Mouse (Mus musculus) layer of hippocampus, adult 11-12 months (tissue): ENCODE results near the gene Gm10491.
"Not testable (repeated sequence)": the region's sequence is repeated elsewhere in the genome, so short reads cannot be mapped to it uniquely, and the experiment has no call there.

Source experiments
- DNase-seq: peaks from one replicate; pipeline ENCODE4 v3.0.0; 2022; ENCODE audit warnings: low spot score

Gene Gm10491

DNA sequence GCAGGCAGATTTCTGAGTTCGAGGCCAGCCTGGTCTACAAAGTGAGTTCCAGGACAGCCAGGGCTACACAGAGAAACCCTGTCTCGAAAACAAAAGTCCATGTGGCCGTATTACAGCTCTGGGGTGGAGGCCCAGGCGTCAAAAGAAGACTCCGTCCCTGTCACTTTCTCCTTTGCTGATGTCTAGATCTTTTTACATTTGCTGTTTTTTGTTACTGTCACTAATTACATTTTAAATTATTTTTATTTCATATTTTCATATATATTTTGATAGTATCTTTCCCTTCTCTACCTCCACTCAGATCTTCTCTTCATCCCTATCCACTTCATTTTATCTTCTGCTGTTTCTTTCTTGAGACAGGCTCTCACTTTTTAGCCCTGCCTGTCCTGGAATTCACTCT is at the start of gene Gm10491:
Gene Gm10491 (minus strand): TSS at position 101 of the 400 bp plus-strand sequence.
- DNase-seq = no peak

GRCm38 (mm10) chrX:7950091-7950490 is 42.5 kb upstream of the Gm10491 start:
- DNase-seq = no peak

DNA sequence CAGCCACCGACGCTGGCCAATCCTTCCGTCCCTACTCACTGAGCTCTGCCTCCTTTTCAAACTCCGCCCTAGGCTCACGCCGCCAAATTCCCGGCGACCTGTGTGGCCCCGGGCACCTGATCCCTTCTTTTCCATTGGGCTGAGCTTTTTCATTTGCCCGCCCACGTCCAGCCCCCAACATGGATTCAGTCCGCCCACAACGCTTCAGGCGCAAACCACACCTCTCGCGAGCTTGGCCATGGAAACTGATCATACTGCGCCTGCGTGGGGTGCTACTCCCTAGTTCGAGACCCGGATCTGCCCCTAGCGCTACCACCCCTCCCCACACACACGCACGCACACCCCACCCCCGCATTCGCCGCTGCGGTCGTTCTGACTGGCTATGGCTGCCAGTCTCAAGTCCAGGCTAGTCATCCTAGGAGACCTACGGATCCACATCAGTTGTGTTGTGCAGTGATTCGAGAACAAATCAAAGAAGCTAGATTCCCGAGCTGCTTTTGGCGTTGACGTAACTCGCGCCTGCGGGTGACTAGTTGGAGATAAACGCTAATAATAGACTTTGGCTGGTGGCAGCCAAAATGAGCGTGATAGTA is 40.4 kb upstream of the Gm10491 start:
- peak; percentile 95 for DNase-seq

DNA sequence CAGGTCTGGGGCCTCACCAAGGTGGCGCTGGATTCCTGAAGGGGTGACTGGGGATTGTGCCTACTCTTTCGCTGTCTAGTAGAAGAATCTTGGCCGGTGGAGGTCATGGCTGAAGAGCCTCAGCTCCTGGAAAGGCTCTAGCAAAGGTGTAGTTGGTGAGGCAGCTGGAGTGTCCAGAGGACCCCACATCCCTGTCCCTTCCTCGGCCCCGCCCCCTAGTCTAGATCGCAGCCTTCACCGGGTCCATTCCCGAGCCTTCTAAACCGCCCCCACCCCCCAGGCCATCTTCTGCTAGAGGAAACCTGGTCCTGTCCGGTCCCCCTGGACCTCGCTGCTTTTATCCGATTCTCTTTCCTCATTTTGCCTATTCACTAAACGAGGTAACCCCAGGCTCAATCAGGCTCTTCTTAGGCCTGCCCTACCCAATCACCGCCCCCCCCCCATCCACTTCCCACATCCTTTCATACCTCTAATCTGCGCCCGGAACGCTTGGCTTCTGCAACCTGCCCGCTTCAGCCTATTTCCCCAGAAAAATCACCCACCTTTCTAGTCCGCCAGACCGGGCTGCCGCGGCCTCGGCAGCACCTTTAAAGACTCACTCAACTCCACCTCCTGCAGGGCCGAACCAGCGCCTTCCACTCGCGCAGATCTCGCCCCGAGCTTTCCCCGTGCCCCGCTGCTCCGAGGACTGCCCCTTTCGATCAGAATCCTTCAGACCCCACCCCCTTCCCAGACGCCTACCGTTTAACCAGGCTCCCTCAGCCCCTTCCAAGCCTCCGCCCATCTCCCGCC is 39.7 kb upstream of the Gm10491 start, which contains the start of gene Hdac6:
Gene Hdac6 (minus strand): TSS at position 782 of the 792 bp plus-strand sequence.
- DNase-seq = no peak

DNA sequence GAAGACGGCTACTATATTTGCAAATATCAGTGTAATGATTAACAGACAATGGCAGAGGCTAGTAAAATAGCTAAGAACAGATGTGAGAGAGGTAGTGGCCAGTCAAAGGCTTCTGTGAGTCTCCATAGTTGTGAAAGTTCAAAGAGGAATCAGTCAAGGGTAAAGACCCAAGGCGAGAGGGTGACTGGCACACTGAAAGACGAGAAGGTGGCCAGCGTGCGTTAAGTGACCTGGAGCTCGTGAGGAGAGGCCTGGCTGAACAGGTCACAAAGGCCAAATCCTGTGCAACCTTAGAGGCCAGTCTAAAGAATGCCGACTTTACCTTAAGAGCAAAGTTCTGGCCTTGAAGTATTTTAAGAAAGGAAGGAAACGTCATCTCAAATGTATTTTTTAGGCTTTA is 38.0 kb upstream of the Gm10491 start:
- no peak for DNase-seq

- no peak for DNase-seq
Observed at GRCm38 (mm10) chrX:7937667-7938066, 30.0 kb upstream of the Gm10491 start.

DNA sequence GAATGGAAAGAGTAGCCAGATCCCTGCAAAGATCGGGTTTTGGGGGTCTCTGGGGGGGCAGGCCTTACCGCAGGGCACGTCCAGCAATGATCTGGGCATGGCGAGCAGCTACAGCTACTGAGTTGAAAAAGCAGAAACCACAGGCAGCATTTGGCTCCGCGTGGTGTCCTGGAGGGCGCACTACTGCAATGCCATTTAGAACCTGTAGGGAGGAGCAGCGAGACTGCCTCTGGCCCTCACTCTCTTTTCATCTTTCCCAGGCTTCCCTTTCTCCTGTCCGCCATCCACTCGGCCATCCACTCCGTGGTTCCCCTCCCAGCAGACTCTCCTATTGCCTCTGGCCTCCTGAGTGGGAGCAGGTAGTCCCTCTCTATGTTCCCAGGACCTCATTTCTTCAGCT is 29.2 kb upstream of the Gm10491 start:
- no peak for DNase-seq

GRCm38 (mm10) chrX:7928270-7928790 is 20.7 kb upstream of the Gm10491 start, which contains the start of gene Eras:
Gene Eras (minus strand): TSS chrX:7928607.
- DNase-seq = no peak

- no peak for DNase-seq
Observed at GRCm38 (mm10) chrX:7927116-7927515, 19.5 kb upstream of the Gm10491 start.

DNA sequence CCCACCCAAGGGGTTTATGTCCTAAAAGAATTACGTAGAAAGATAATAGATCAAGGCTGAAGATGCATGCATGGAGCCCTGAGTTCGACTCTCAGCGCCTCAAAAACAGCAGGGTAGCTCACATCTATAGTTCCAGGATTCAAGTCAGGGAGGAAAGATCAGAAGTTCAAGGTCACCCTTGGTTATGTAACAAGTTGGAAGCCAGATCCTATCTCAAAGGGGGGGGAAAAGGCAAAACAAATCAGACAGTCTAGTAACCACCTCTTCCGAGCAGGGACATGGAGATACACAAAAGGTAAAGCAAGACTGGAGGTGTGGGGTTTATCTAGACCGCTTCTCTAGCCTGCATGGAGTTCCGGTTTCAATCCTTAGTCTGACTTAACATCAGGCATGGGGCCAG is 18.6 kb upstream of the Gm10491 start:
- no peak for DNase-seq

- no peak for DNase-seq
Observed at GRCm38 (mm10) chrX:7922032-7922431, 14.4 kb upstream of the Gm10491 start.

- peak; percentile 41 for DNase-seq
Observed at GRCm38 (mm10) chrX:7919601-7920383, 12.2 kb upstream of the Gm10491 start, which contains the start of gene Pcsk1n. Gene Pcsk1n (plus strand): TSS chrX:7919822.

GRCm38 (mm10) chrX:7917960-7918359 is 10.3 kb upstream of the Gm10491 start:
- not testable (repeated sequence) for DNase-seq

DNA sequence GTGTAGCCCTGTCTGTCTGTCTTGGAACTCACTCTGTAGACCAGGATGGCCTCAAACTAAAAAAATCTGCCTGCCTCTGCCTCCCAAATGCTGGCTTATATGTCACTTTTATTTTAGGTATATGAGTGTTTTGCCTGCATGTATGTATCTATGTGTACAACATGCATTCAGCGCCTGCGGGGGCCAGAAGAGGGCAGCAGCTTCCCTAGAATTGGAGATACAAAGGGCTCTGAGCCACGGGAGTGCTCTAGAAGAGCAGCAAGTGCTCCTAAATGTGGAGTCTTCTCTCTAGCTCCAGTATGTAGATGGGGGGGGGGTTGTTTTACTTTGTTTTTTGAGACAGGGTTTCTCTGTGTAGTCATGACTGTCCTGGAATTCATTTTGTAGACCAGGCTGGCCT is 8.0 kb upstream of the Gm10491 start:
- not testable (repeated sequence) for DNase-seq

DNA sequence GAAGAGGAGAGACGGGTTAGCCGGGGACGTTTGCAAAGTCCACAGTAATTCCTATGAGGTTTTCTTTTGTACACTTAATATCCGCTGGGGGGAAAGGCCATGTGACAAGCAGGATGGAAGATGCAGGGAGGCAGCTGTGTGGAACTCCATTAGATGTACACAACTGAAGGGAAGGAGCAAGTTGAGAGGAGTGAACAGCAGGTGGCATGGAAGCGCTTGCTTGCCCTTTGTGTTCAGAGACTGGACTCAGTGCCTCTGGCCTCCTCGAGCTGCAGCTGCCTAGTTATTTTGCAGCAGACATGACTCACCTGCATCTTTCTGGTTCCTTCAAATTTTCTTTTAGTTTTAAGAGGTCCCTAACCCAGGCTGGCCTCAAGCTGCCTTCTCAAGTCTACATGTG is 2.8 kb upstream of the Gm10491 start:
- DNase-seq = no peak

DNA sequence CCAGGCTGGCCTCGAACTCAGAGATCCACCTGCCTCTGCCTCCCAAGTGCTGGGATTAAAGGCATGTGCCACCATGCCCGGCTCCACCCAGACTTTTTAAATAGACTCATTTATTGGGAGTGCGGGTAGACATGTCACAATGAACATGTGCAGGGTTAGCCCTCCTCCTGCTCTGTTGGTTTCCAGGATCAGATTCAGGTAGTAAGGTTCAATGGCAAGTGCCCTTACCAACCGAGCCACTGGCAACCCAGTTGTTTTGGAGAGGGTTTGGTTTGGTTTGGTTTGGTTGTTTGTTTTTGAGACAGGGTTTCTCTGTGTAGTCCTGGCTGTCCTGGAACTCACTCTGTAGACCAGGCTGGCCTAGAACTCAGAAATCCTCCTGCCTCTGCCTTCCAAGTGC is 1.6 kb upstream of the Gm10491 start, which contains the start of gene Gm10490:
Gene Gm10490 (plus strand): TSS at position 301 of the 400 bp plus-strand sequence.
- not testable (repeated sequence) for DNase-seq

GRCm38 (mm10) chrX:7904441-7904840 is 3.2 kb downstream of the Gm10491 start:
- DNase-seq = no peak

DNA sequence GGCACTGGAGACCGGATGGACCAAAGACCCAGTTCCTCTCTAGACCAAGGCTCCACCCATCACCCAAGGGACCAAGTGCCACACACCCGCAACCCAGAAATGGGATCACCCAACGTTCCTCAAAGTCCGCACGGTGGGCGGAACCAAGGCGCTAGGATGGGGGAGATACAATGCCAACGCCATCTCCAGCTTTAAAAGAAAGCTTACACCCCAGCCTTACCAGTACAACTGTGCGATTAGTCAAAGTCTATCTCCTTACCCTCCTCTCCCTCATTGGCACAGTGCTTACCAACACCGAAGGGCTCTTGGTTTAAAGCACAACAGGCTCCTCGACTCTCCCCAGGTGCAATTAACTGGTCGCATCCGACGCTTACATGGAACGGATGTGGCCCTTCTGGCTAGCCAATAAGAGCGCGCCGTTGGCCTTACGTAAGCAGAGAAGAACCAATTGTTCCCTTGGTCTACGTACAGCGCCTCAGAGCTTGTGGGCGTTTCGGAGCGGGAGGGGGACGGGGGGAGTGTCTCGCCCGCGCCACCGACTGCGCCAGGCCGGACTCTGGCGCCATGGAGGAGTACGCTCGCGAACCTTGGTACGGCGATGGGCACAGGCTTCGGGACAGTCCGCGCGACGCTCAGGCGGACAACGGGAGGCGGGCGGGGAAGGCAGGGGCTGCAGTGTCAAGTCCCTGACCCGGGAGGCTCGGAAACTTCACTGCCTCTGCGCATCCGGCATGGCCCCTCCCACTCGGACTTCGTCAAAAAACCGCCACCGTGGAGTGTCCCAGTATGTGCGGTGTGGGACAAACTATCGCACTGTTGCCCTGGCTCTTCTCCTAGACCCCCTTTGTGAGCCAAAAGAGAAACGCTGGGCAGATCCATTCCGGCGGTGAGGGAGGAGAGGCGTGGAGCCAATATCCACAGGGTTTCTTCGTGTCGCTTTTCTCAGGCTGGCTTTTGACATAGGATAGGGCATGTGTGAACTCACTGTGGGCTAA is 8.5 kb downstream of the Gm10491 start, which contains the start of the genes Pqbp1 and Timm17b:
Gene Pqbp1 (minus strand): TSS at position 390 of the 995 bp plus-strand sequence.
Gene Timm17b (plus strand): TSS at position 478 of the 995 bp plus-strand sequence.
- DNase-seq = peak; percentile 90

DNA sequence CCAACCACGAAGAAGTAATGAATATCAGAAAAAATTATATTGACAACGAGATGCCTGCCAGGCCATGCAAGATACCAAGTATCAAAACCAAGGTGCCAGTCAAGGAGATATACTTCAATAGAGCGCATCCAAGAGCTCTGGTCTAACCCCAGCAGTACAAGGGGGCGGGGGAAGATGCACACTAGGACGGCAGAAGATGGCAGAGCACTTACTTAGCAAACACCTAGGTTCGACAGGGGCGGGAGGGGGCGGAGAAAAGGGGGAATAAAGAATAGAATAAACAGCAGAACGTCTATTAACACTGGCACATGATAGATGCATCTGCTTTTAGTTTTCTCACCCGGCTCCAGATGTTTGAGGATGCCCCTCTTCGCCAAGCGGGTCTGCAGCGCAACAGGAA is 9.4 kb downstream of the Gm10491 start:
- DNase-seq = no peak

GRCm38 (mm10) chrX:7883841-7884567 is 23.6 kb downstream of the Gm10491 start, which contains the start of gene Slc35a2:
Gene Slc35a2 (plus strand): TSS chrX:7884028.
- peak; percentile 85 for DNase-seq
